Mouse (Mus musculus) ES-E14 (cell line): ENCODE data around the gene Tbc1d10a.

Experiments used
- CHD2 ChIP-seq: IDR thresholded peaks from 2 replicates; pipeline ENCODE4 v1.6.1; 2014; ENCODE audit warnings: mild to moderate bottlenecking, low read depth, low read length, inconsistent platforms
- HCFC1 ChIP-seq: IDR thresholded peaks from 2 replicates; pipeline ENCODE4 v1.6.1; 2012; ENCODE audit warnings: low read length, inconsistent platforms, borderline replicate concordance; ENCODE audit not compliant: insufficient read depth
- MAFK ChIP-seq: IDR thresholded peaks from 2 replicates; pipeline ENCODE4 v1.6.1; 2014; ENCODE audit warnings: mild to moderate bottlenecking, low read depth, low read length, inconsistent platforms; ENCODE audit not compliant: insufficient read depth
- ZC3H11A ChIP-seq: IDR thresholded peaks from 2 replicates; pipeline ENCODE4 v1.6.1; 2012; ENCODE audit warnings: low read depth, mild to moderate bottlenecking, inconsistent platforms, low read length, borderline replicate concordance
- ZNF384 ChIP-seq: IDR thresholded peaks from 2 replicates; pipeline ENCODE4 v1.6.1; 2012; ENCODE audit warnings: low read depth, low read length, inconsistent platforms

GRCm38 (mm10) chr11:4246623-4247022, 60.0 kb downstream of the Tbc1d10a start:
- TF ChIP-seq ZC3H11A, result no peak
- no peak for TF ChIP-seq MAFK
- no peak for TF ChIP-seq ZNF384
- no peak for TF ChIP-seq HCFC1
- no peak for TF ChIP-seq CHD2
